Mouse (Mus musculus): ENCODE results near the gene Tnfrsf13c.

- no peak for TF ChIP-seq CTCF (conservative IDR thresholded peaks at IDR 0.05 in 1 of 2, IDR thresholded peaks at IDR 0.05 in 1 of 2; ENCODE audit: low read depth in 2 of 2, low read length in 2 of 2)
- TF ChIP-seq SIN3A (IDR thresholded peaks at IDR 0.05; ENCODE audit: low read length), result no peak
- TF ChIP-seq NELFE (IDR thresholded peaks at IDR 0.05; ENCODE audit: low read depth, low read length), result no peak
- no peak for TF ChIP-seq IRF4 (IDR thresholded peaks at IDR 0.05; ENCODE audit: low read depth, low read length)
- TF ChIP-seq POLR2A (IDR thresholded peaks at IDR 0.05; ENCODE audit: low read depth, low read length), result no peak
- TF ChIP-seq JUND (conservative IDR thresholded peaks at IDR 0.05; ENCODE audit: low read depth, low read length), result no peak
- no peak for TF ChIP-seq NRF1 (IDR thresholded peaks at IDR 0.05; ENCODE audit: low read depth, low read length)
- no peak for TF ChIP-seq MYC (IDR thresholded peaks at IDR 0.05; ENCODE audit: low read depth, low read length)
Observed at GRCm38 (mm10) chr15:82231100-82231499, 6.9 kb upstream of the Tnfrsf13c start.

All from CH12.LX (cell line).